ENCODE assay signal across 26 mouse cellular contexts in the genomic region with DNA sequence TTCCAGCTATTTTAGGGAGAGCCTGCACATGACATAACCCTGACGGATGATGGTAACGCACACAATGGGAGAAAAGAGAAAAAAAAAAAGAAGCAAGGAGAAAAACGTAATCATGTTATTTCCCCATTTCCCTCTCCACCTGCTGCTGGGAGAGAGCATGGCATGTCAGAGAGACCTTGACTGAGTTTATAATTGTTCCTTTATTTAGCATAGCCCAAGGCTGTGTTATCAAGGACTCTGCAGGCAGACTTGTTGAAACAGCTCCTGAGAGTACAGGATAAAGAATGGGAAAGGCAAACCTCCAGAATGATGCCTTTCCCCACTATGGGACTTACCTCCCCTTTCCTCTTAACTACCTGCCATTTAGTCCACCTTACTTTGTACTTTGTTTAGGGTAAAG. TPM values are rescaled to one million over a fixed set of nuclear protein-coding genes. Genes with fewer than 3 reads are reported as not detected.
A peak's percentile ranks its signal among the peaks of the same experiment; 100 is the strongest.
DNase-seq lines count a peak whose midpoint lies in the region; ATAC-seq lines count a peak whose summit lies in the region.
"Had no signal": no experiment of that assay in that cellular context is flagged by ENCODE, and none has a peak within 500 bp of the region (broad histone marks: within the 10 kb centered on the region; RNA-seq: fewer than 3 reads in every experiment).

No protein-coding gene starts in this region.

- 0 out of 2 replicates have a peak, but pooled peaks cover 4% of the 10 kb centered on the region for H3K4me1 ChIP-seq in heart, embryonic 12.5 days (replicated peaks)
- H3K4me1 ChIP-seq in heart, embryonic 16.5 days (ENCODE audit: control insufficient read depth, insufficient read depth, low read length), result peaks cover 4% of the 10 kb centered on the region
- H3K4me1 ChIP-seq in heart, embryonic 10.5 days, result peaks cover 3% of the 10 kb centered on the region; the same call in 1 of the 2 replicates
- H3K4me1 ChIP-seq: embryonic facial prominence, embryonic 15.5 days; forebrain, embryonic 10.5 days; hindbrain, embryonic 13.5 days had no signal

- H3K27ac ChIP-seq in heart, embryonic 12.5 days (ENCODE audit: poor library complexity, severe bottlenecking), result no peak overlapping the region
- H3K27ac ChIP-seq in heart, embryonic 16.5 days (ENCODE audit: low read length), result peak overlapping the region; percentile 49
- H3K27ac ChIP-seq in heart, embryonic 10.5 days, result no peak overlapping the region
- H3K27ac ChIP-seq: embryonic facial prominence, embryonic 15.5 days; forebrain, embryonic 10.5 days; hindbrain, embryonic 13.5 days; hindbrain, postnatal 0 days had no signal

- peak; percentile 7 to 54 for DNase-seq in adrenal gland, adult (ENCODE audit: inconsistent age in 2 of 2, low spot score in 1 of 2)
- DNase-seq in adrenal gland, postnatal 4 days (ENCODE audit: low spot score in 2 of 2), result no peak
- DNase-seq in heart, adult 8-10 months (ENCODE audit: low spot score), result no peak
- no peak for DNase-seq in heart, embryonic 10.5 days (ENCODE audit: low spot score)
- DNase-seq in brain, adult 2 months (ENCODE audit: low read depth, low spot score), result peak; percentile 4
- DNase-seq in left cerebral cortex, postnatal 25 days (ENCODE audit: low spot score in 2 of 2), result no peak
- DNase-seq: adrenal gland, postnatal 25 days; B cell, adult 2 months; cerebellum, adult 11-12 months; cerebellum, adult 9-10 months; cerebellum, postnatal 25 days; gastrocnemius, postnatal 36 days; kidney, adult 11 months; kidney, adult 9 months had no signal

- no peaks in the 10 kb centered on the region for H3K27me3 ChIP-seq in heart, embryonic 12.5 days (replicated peaks)
- H3K27me3 ChIP-seq in heart, embryonic 16.5 days (ENCODE audit: control insufficient read depth, insufficient read depth, low read length), result no peaks in the 10 kb centered on the region
- H3K27me3 ChIP-seq in heart, embryonic 10.5 days (ENCODE audit: insufficient read depth, poor library complexity, severe bottlenecking), result no peaks in the 10 kb centered on the region
- H3K27me3 ChIP-seq: embryonic facial prominence, embryonic 15.5 days; hindbrain, embryonic 13.5 days had no signal

- intact Hi-C loops in left cerebral cortex, postnatal 25 days (cut with DNase I), result no loop called here

- no peak overlapping the region for H3K4me3 ChIP-seq in heart, embryonic 12.5 days
- no peak overlapping the region for H3K4me3 ChIP-seq in heart, embryonic 16.5 days (ENCODE audit: low read length)
- no peak overlapping the region for H3K4me3 ChIP-seq in heart, embryonic 10.5 days
- H3K4me3 ChIP-seq: embryonic facial prominence, embryonic 15.5 days; erythroblast, embryonic 14.5 days; forebrain, embryonic 10.5 days; hindbrain, embryonic 13.5 days had no signal

- no peaks in the 10 kb centered on the region for H3K36me3 ChIP-seq in heart, embryonic 12.5 days
- no peaks in the 10 kb centered on the region for H3K36me3 ChIP-seq in heart, embryonic 16.5 days (ENCODE audit: control insufficient read depth, insufficient read depth)
- H3K36me3 ChIP-seq in heart, embryonic 10.5 days, result no peaks in the 10 kb centered on the region
- H3K36me3 ChIP-seq: embryonic facial prominence, embryonic 15.5 days; forebrain, embryonic 10.5 days; G1E; hindbrain, embryonic 13.5 days had no signal

- WGBS in heart, embryonic 12.5 days, result 29% methylated on average over 3 of the region's 3 CpGs
- WGBS in heart, embryonic 16.5 days, result 45% methylated on average over 3 of the region's 3 CpGs
- 31% methylated on average over 3 of the region's 3 CpGs for WGBS in heart, embryonic 10.5 days

- H3K9ac ChIP-seq in heart, embryonic 12.5 days, result no peak overlapping the region
- H3K9ac ChIP-seq in heart, embryonic 16.5 days (ENCODE audit: low read length), result no peak overlapping the region
- H3K9ac ChIP-seq: embryonic facial prominence, embryonic 15.5 days; hindbrain, embryonic 13.5 days had no signal

- no peak overlapping the region for H3K4me2 ChIP-seq in heart, embryonic 12.5 days
- H3K4me2 ChIP-seq in heart, embryonic 16.5 days (ENCODE audit: low read depth, low read length), result no peak overlapping the region
- H3K4me2 ChIP-seq: embryonic facial prominence, embryonic 15.5 days; hindbrain, embryonic 13.5 days had no signal

- ATAC-seq in heart, embryonic 12.5 days (ENCODE audit: insufficient number of reproducible peaks, low FRiP score), result peak; percentile 18; the same call in 1 of the 2 replicates
- ATAC-seq in heart, embryonic 16.5 days (replicated peaks; ENCODE audit: extremely low read depth, insufficient read depth, low FRiP score), result no peak
- ATAC-seq: CD4-positive, CD25-positive, alpha-beta regulatory T cell, adult 4 months; forebrain, embryonic 14.5 days; hindbrain, postnatal 0 days had no signal

- no peaks in the 10 kb centered on the region for H3K9me3 ChIP-seq in heart, embryonic 12.5 days (replicated peaks)
- no peaks in the 10 kb centered on the region for H3K9me3 ChIP-seq in heart, embryonic 16.5 days (replicated peaks; ENCODE audit: control insufficient read depth, low read length)
- no peaks in the 10 kb centered on the region for H3K9me3 ChIP-seq in heart, embryonic 10.5 days
- H3K9me3 ChIP-seq: embryonic facial prominence, embryonic 15.5 days; forebrain, embryonic 10.5 days; hindbrain, embryonic 13.5 days had no signal

RNA-seq across cellular contexts. Expression of a gene that starts 7.9 kb away (rescaled TPM):
- 10 to 100 TPM; 48.3 to 48.5 TPM for total RNA-seq in adrenal gland, postnatal 4 days (2021)
- 1.2 and 2.7 TPM in 2 replicates for polyA plus RNA-seq in heart, embryonic 12.5 days (2016; fragmentation: Nextera tagmentation; extraction: Ambion mirVana)
- 10 to 100 TPM; 10.0 to 12.8 (median 12.0) TPM for total RNA-seq in heart, adult 8-10 months (2022)
- polyA plus RNA-seq in heart, embryonic 16.5 days (2015; fragmentation: Nextera tagmentation; extraction: Ambion mirVana), result 1.7 and 5.3 TPM in 2 replicates
- 2.7 and 3.2 TPM in 2 replicates for polyA plus RNA-seq in heart, embryonic 10.5 days (2016; fragmentation: Nextera tagmentation; extraction: Ambion mirVana)
- total RNA-seq in left cerebral cortex, postnatal 25 days (2021), result 10 to 100 TPM; 13.5 to 14.3 TPM

RNA-seq across cellular contexts. Expression of a gene that starts 26.9 kb away (rescaled TPM):
- total RNA-seq in adrenal gland, postnatal 4 days (2021), result under 1 TPM in 1 of 2 experiments, not detected in 1; 0.23 TPM
- not detected in 2 replicates for polyA plus RNA-seq in heart, embryonic 12.5 days (2016; fragmentation: Nextera tagmentation; extraction: Ambion mirVana)
- total RNA-seq in heart, adult 8-10 months (2022), result not detected
- polyA plus RNA-seq in heart, embryonic 16.5 days (2015; fragmentation: Nextera tagmentation; extraction: Ambion mirVana), result 0.89 and 2.8 TPM in 2 replicates
- polyA plus RNA-seq in heart, embryonic 10.5 days (2016; fragmentation: Nextera tagmentation; extraction: Ambion mirVana), result not detected in 2 replicates
- not detected for total RNA-seq in left cerebral cortex, postnatal 25 days (2021)
- total RNA-seq: adrenal gland, postnatal 25 days; G1E; gastrocnemius, adult 8-10 months; gastrocnemius, postnatal 36 days; hindbrain, postnatal 0 days had no signal
- polyA plus RNA-seq: cortical plate, adult 2 months; erythroblast, embryonic 14.5 days; forebrain, embryonic 10.5 days; G1E had no signal

Comparison
In these comparisons a context has a peak if more than half of its experiments do, and no peak if none do; other contexts are left out.
1. DNase-seq: peak in adrenal gland, adult (2 of 2) and brain, adult 2 months (single experiment); none in adrenal gland, postnatal 4 days (0 of 2), heart, adult 8-10 months (single experiment), heart, embryonic 10.5 days (single experiment) and left cerebral cortex, postnatal 25 days (0 of 2).